Mouse (Mus musculus): ENCODE data around the gene Nxpe5.

GRCm38 (mm10) chr5:138275216-138276050 lies 49.7 kb downstream of the Nxpe5 start:
- TF ChIP-seq POLR2A (IDR thresholded peaks at IDR 0.05; ENCODE audit: low read depth, low read length) = no peak
- TF ChIP-seq CTCF (conservative IDR thresholded peaks at IDR 0.05; ENCODE audit: insufficient read depth, insufficient read length, low read depth, low read length) = no peak

Measured in kidney, adult 2 months (tissue).